Mouse (Mus musculus) stomach, postnatal 0 days (tissue): Measurements from ENCODE around the gene Ascl1. TPM values are rescaled to one million over a fixed set of nuclear protein-coding genes. Genes with fewer than 3 reads are reported as not detected.

ENCODE experiments used
- ATAC-seq: fragments of 200-750 bp; cut with Nextera tagmentation; 2 replicates; pipeline ENCODE4 v1.8.0; 2017; ENCODE audit not compliant: low FRiP score, low TSS enrichment
- DNase-seq: peaks from one replicate; pipeline ENCODE4 v3.0.0-alpha.2; 2016; ENCODE audit warnings: low spot score
- H3K27ac ChIP-seq: fragments of 300-500 bp; sonication (generic); replicated peaks from 2 replicates; pipeline ENCODE4 v1.5.1; 2014; ENCODE audit warnings: mild to moderate bottlenecking, control low read depth
- H3K27me3 ChIP-seq: fragments of 300-500 bp; sonication (generic); 2 replicates; pipeline ENCODE4 v1.6.1; 2014; ENCODE audit warnings: low read length; ENCODE audit not compliant: control insufficient read depth, insufficient read depth
- H3K36me3 ChIP-seq: fragments of 300-500 bp; sonication (generic); 2 replicates; pipeline ENCODE4 v1.6.1; 2014; ENCODE audit warnings: low read length, mixed read lengths; ENCODE audit not compliant: control insufficient read depth, insufficient read depth
- H3K4me1 ChIP-seq: fragments of 300-500 bp; sonication (generic); replicated peaks from 2 replicates; pipeline ENCODE4 v1.6.1; 2014; ENCODE audit warnings: antibody characterized with exemption; ENCODE audit not compliant: control insufficient read depth, insufficient read depth
- H3K4me2 ChIP-seq: fragments of 300-500 bp; sonication (generic); replicated peaks from 2 replicates; pipeline ENCODE4 v1.6.1; 2014; ENCODE audit warnings: low read depth, mild to moderate bottlenecking, control low read depth, moderate library complexity
- H3K4me3 ChIP-seq: fragments of 300-500 bp; sonication (generic); 2 replicates; pipeline ENCODE4 v1.5.1; 2014; ENCODE audit warnings: low read depth, low read length, control low read depth
- H3K9ac ChIP-seq: fragments of 300-500 bp; sonication (generic); 2 replicates; pipeline ENCODE4 v1.6.1; 2014; ENCODE audit warnings: mild to moderate bottlenecking, low read length, control low read depth, mixed read lengths
- H3K9me3 ChIP-seq: fragments of 300-500 bp; sonication (generic); 2 replicates; pipeline ENCODE4 v1.6.1; 2016; ENCODE audit warnings: low read length; ENCODE audit not compliant: control insufficient read depth
- CTCF ChIP-seq: IDR thresholded peaks from 2 replicates; pipeline ENCODE4 v1.5.1; 2016; ENCODE audit warnings: antibody characterized with exemption, low read depth, mild to moderate bottlenecking, moderate library complexity
- EP300 ChIP-seq: optimal IDR thresholded peaks from 2 replicates; pipeline ENCODE3; 2016; ENCODE audit warnings: antibody characterized with exemption
- WGBS: fragments of 180-500 bp; shearing (Covaris S2); extraction: QIAGEN DNeasy Blood & Tissue Kit; methylation state at CpG from one replicate; pipeline ENCODE4 v1.1.7; 2014; 5-methylcytosine and 5-hydroxymethylcytosine counted together
- polyA plus RNA-seq: library from polyadenylated mRNA; unstranded; fragments of >200 nt; fragmentation: Nextera tagmentation; extraction: Ambion mirVana; gene quantifications from 2 replicates; pipeline ENCODE4 v1.2.1, GENCODE M21; 2015

Ascl1 gene
- polyA plus RNA-seq, 1 experiment from 2014 or later = 1.5 TPM

GRCm38 (mm10) chr10:87489246-87490009 lies 4.0 kb downstream of the Ascl1 start:
- 5% methylated on average over 18 of the region's 18 CpGs for WGBS
- Histone ChIP-seq H3K4me3 (no peak overlapping the region), H3K4me2 (no peak overlapping the region), H3K9ac (no peak overlapping the region), H3K9me3 (no peaks in the 10 kb centered on the region), H3K4me1 (no peaks in the 10 kb centered on the region), H3K36me3 (no peaks in the 10 kb centered on the region), H3K27ac (no peak overlapping the region), H3K27me3 (peaks cover 33% of the 10 kb centered on the region; the same call in 1 of the 2 replicates)
- no peak for ATAC-seq
- DNase-seq = no peak
- no peak for TF ChIP-seq EP300
- no peak for TF ChIP-seq CTCF

GRCm38 (mm10) chr10:87488429-87489145 lies 4.9 kb downstream of the Ascl1 start:
- Histone ChIP-seq H3K36me3 (no peaks in the 10 kb centered on the region), H3K27ac (no peak overlapping the region), H3K4me1 (no peaks in the 10 kb centered on the region), H3K4me2 (no peak overlapping the region), H3K9ac (no peak overlapping the region), H3K9me3 (no peaks in the 10 kb centered on the region), H3K27me3 (peaks cover 30% of the 10 kb centered on the region; the same call in 1 of the 2 replicates), H3K4me3 (no peak overlapping the region)
- 3% methylated on average over 15 of the region's 16 CpGs for whole genome bisulfite sequencing
- no peak for TF ChIP-seq CTCF
- TF ChIP-seq EP300 = no peak
- DNase-seq = no peak
- no peak for ATAC-seq

DNA sequence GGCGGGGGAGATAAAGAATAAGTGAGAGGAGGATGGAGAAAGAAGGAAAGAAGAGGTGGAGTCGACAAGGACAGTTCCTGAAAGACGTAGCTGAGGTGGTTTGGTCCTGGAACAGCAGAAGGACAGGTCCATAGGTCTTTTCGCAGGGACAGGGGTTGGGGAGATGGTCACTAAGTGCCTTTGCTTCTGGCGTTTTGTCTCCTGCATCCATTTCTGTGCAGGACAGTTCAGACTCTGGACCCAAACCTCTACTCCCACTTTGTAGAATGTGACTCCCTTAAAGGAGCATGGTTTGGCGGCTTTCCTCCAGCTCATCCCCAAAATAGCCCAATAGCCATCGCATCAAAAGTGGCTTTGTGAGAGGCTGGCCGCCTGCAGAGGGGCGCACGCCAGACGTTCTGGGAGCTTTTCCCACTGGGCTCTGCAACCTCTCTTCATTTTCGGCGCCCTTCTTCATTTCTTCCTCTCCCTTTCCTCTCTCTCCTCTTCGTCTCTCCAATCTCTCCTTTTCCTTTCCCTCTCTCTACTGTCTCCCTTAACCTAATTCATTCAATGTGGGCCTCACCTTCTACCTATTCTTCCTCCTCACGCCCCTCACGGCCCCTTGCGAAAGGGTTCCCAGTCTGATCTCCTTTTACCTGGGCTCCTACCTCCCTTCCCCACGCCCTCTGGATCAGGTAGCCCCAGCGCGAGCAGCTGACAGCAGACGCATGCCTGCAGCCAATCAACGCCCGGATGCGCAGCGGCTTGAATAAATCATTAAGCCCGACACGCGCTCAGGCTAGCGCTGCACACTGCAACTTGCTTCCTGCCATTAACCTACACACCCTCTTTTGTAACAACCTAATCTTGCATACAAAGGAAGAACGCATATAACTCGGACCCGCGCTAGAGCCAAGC lies 7.5 kb downstream of the Ascl1 start:
- ATAC-seq (peak; percentile 65; the same call in 1 of the 2 replicates), DNase-seq (peak; percentile 64)
- no peaks in the 10 kb centered on the region for H3K36me3 ChIP-seq
- H3K9me3 ChIP-seq = no peaks in the 10 kb centered on the region
- WGBS = 1% methylated on average over 33 of the region's 33 CpGs
- H3K27me3 ChIP-seq = peaks cover 17% of the 10 kb centered on the region; the same call in 1 of the 2 replicates
- no peak overlapping the region for H3K4me2 ChIP-seq
- no peak overlapping the region for H3K9ac ChIP-seq
- H3K27ac ChIP-seq = no peak overlapping the region
- TF ChIP-seq EP300 = no peak
- no peak for TF ChIP-seq CTCF
- peak overlapping the region; percentile 2; the same call in 1 of the 2 replicates for H3K4me3 ChIP-seq
- H3K4me1 ChIP-seq = no peaks in the 10 kb centered on the region

DNA sequence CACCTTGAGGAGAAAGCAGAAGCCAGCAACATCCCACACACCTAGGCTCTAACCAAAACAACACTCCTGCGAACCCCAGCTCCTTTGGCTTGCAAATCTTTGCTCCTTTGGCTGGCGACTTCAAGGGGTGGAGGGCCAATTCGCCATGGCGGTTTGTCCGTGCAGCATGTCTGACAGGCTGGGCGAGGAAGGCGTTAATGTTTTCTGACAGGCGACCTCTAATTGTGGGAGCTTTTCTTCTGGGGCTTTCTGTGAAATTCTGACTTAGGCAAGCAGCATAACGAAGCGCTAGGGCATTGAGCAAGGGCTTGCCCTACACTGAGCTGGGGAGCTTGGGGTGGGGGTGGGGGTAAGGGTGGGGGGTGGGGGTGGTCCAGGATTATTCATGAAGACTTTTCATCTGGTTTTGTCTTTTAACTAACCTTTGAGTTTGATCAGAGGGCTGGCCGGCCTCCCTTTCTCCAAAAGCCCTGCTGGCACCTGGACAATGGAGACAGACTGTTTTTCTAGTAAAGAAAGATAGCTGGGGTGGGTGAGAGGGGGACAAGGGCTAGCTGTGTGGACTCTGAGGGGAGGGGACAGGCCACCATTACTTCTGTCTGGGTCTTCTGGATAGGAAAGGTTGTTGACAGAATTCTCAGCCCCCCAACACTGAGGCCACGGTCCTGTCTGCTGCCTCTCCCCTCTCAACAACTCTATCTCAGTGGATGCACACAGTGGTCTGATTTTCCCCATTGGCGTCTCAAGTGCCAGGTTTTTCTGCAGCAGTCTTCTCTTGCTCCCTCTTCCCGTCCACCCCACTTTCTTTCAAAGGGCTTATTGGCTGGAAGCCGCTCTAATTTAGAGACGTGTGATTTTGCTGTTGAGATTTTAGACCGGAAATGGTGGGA lies 8.4 kb downstream of the Ascl1 start:
- Histone ChIP-seq H3K4me2 (no peak overlapping the region), H3K9ac (no peak overlapping the region), H3K4me3 (no peak overlapping the region), H3K27ac (no peak overlapping the region), H3K4me1 (no peaks in the 10 kb centered on the region), H3K36me3 (no peaks in the 10 kb centered on the region), H3K9me3 (no peaks in the 10 kb centered on the region), H3K27me3 (peaks cover 15% of the 10 kb centered on the region; the same call in 1 of the 2 replicates)
- ATAC-seq (no peak), DNase-seq (no peak)
- 5% methylated on average over 17 of the region's 17 CpGs for WGBS
- TF ChIP-seq CTCF = no peak
- TF ChIP-seq EP300 = no peak

DNA sequence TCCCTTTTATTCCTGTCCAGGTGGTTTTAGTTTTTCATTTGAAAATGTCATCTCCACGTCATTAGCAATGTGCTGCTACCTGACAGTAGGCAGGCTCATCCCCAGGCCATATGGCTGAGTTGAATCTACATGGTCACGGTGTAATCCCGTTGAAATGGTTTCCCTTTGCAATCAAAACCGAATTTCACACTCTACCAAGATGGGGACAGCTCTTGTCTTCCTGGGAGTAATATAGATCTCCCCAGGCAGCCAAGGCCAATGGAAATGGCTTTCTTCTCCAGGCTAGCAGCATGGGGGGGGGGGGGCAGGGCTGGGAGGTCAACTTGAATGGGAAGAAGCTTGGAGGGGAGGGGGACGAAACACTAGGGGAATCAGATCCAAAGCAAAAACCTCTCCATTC lies 15.6 kb downstream of the Ascl1 start:
- WGBS = 56% methylated on average over 5 of the region's 5 CpGs

More for the DNA sequence above, 15.6 kb downstream of the Ascl1 start:
- no peaks in the 10 kb centered on the region for H3K36me3 ChIP-seq
- H3K27me3 ChIP-seq = 0 out of 2 replicates have a peak, but pooled peaks cover 2% of the 10 kb centered on the region
- DNase-seq (no peak), ATAC-seq (no peak)
- no peak overlapping the region for H3K4me2 ChIP-seq
- TF ChIP-seq EP300 = no peak
- no peak for TF ChIP-seq CTCF
- H3K4me3 ChIP-seq = no peak overlapping the region
- no peaks in the 10 kb centered on the region for H3K9me3 ChIP-seq
- H3K9ac ChIP-seq = no peak overlapping the region
- H3K27ac ChIP-seq = no peak overlapping the region
- H3K4me1 ChIP-seq = no peaks in the 10 kb centered on the region
